Mouse (Mus musculus): ENCODE measurements around the gene Zcrb1.

DNA sequence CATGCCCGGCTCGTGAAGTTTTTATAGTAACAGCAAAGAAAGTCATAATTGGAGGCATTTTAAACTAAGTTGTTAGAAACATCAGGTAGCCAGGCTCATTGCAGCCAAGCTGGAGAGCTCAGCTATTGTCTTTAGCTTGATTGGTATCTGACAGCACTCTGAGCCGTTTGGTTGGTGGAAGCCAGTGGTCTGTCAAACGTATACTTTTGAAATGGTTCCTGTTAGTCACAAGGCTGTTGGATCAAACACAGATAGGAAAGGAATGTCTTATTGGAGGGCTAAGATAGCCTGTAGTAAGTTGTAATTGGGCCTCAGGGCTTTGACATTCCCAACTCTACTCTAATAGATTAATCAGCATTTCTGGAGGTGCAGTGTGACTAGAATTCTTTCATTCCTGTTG is 3.3 kb upstream of the Zcrb1 start:
- TF ChIP-seq CTCF (IDR thresholded peaks at IDR 0.05; ENCODE audit: borderline replicate concordance, insufficient read depth, low read length) (no peak), POLR2A (IDR thresholded peaks at IDR 0.05; ENCODE audit: low read depth, low read length) (no peak)

Measured in embryonic fibroblast, embryonic 13.5 days (primary cell).